Mouse (Mus musculus) bone marrow macrophage, adult 2 months (primary cell): ENCODE results near the gene D8Ertd738e.

Experiments used
- CTCF ChIP-seq: IDR thresholded peaks from 2 replicates; pipeline ENCODE4 v1.5.1; 2012; ENCODE audit warnings: low read depth, mild to moderate bottlenecking, low read length, moderate library complexity
- POLR2A ChIP-seq: IDR thresholded peaks from 2 replicates; pipeline ENCODE4 v1.6.1; 2012; ENCODE audit warnings: mild to moderate bottlenecking, low read depth, low read length, borderline replicate concordance

DNA sequence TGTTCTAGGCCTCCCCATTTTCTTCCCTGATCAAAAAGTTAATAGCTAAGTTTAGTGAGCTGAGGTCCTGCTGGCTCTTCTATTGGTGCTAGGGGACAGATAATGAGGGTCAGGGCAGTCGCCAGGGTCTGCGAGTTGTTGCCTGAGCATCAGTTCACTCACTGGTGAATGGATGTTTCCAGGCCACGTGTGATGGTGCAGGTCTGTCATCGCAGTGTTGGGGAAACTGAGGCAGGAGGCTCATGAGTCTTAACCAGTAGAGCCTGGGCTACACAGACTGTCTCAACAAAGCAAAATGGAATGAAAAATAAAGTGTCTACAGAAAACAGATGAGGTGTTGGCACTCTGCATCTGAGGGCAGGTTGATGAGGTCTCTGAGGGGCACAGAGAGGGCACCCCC, 50.6 kb downstream of the D8Ertd738e start:
- TF ChIP-seq POLR2A (no peak), CTCF (no peak)
